Mouse (Mus musculus) effector memory CD4-positive, alpha-beta T cell, adult 5 months (primary cell): ENCODE data around the gene Tlk1. TPM values are rescaled to one million over a fixed set of nuclear protein-coding genes. Genes with fewer than 3 reads are reported as not detected.

Experiments
- polyA plus RNA-seq: library from polyadenylated mRNA; unstranded; fragments of 100-300 nt; shearing (Covaris generic); gene quantifications from one replicate; pipeline ENCODE4 v1.2.1, GENCODE M21; 2017

The Tlk1 gene
- 77.5 TPM for polyA plus RNA-seq

DNA sequence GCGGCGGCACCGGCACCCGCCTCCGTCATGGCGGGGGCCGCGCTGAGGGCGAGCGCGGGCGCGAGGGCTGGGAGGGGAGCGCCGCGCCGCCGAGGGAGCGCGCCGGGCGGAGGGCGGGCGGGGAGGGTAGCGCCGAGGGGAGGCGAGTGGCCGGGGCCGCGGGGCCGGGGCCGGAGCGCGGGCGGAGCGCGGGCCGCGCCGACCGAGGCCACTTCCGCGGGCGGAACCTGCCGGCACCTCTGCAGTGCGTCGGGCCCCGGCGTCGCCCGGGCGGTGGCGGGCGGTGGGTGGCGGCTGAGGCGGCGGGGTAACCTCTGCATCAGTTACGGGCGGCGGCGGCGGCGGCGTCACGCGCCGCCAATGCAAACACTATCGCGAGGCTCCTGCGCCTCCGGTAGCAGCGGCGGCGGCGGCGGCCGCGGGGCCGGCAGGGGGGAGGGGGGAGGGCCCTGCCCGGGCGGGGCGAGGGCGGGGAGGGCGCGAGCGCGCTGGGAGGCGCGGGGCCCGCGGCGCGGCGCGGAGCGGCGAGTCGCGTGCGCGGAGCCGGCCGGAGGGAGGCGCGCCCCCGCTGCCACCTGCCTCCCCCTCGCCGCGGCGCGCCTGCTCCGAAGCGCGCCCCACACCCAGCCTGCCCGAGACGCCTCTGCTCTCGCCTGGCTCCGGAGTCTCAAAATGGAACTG, at the start of gene Tlk1:
TSS of gene Tlk1 (minus strand) at position 358 of the 681 bp plus-strand sequence.

Other genes with a start within 250 kb of the Tlk1 start
- gene Gorasp2, start 164.2 kb downstream of the Tlk1 start, polyA plus RNA-seq = 105 TPM
- 13.1 TPM for gene Gm26558, start 163.6 kb downstream of the Tlk1 start, polyA plus RNA-seq
- gene Dcaf17, start 229.6 kb upstream of the Tlk1 start, polyA plus RNA-seq = 15.7 TPM
- 6.9 TPM for gene Mettl8, start 229.9 kb upstream of the Tlk1 start, polyA plus RNA-seq